Mouse (Mus musculus) adrenal gland, adult 2 months (tissue): ENCODE results near the gene Cox6a2. TPM values are rescaled to one million over a fixed set of nuclear protein-coding genes. Genes with fewer than 3 reads are reported as not detected.
"Not testable (repeated sequence)": the region's sequence is repeated elsewhere in the genome, so short reads cannot be mapped to it uniquely, and the experiment has no call there.

ENCODE experiments used
- DNase-seq: peaks from one replicate; pipeline ENCODE4 v3.0.0; 2021
- polyA plus RNA-seq: library from polyadenylated mRNA; depleted of rRNA; stranded (reverse); fragments of >200 nt; gene quantifications from 2 replicates; pipeline ENCODE4 v1.2.3, GENCODE M21; 2012; rRNA removed
- total RNA-seq, 2 experiments: library from RNA; stranded (reverse); gene quantifications; 2 replicates each; pipeline ENCODE4 v1.2.3; 2021

The Cox6a2 gene
- total and polyA plus RNA-seq, 3 experiments: 2.9 to 8.0 TPM; not detected in 1

GRCm38 (mm10) chr7:128234796-128235195 lies 28.6 kb upstream of the Cox6a2 start:
- no peak for DNase-seq

GRCm38 (mm10) chr7:128231741-128232140 lies 25.6 kb upstream of the Cox6a2 start:
- no peak for DNase-seq

GRCm38 (mm10) chr7:128220936-128221335 lies 14.7 kb upstream of the Cox6a2 start:
- no peak for DNase-seq

GRCm38 (mm10) chr7:128219952-128220351 lies 13.8 kb upstream of the Cox6a2 start:
- no peak for DNase-seq

- DNase-seq: no peak
These were observed 3.6 kb upstream of the Cox6a2 start for GRCm38 (mm10) chr7:128209826-128210225.

GRCm38 (mm10) chr7:128208187-128208586 lies 2.0 kb upstream of the Cox6a2 start:
- DNase-seq: peak; percentile 46

GRCm38 (mm10) chr7:128205695-128206094 lies 492 bp downstream of the Cox6a2 start:
- DNase-seq: no peak

GRCm38 (mm10) chr7:128204179-128204578 lies 2.0 kb downstream of the Cox6a2 start:
- DNase-seq: no peak

GRCm38 (mm10) chr7:128203071-128203470 lies 3.1 kb downstream of the Cox6a2 start:
- no peak for DNase-seq

GRCm38 (mm10) chr7:128201607-128202006 lies 4.6 kb downstream of the Cox6a2 start:
- DNase-seq: no peak

- no peak for DNase-seq
These were observed 24.5 kb downstream of the Cox6a2 start for GRCm38 (mm10) chr7:128181691-128182090.

- no peak for DNase-seq
These were observed 25.6 kb downstream of the Cox6a2 start for GRCm38 (mm10) chr7:128180546-128180945.

GRCm38 (mm10) chr7:128180126-128180525 lies 26.1 kb downstream of the Cox6a2 start:
- no peak for DNase-seq

- no peak for DNase-seq
These were observed 27.8 kb downstream of the Cox6a2 start for GRCm38 (mm10) chr7:128178385-128178784.

- peak; percentile 23 for DNase-seq
These were observed 36.2 kb downstream of the Cox6a2 start for GRCm38 (mm10) chr7:128169996-128170395.

GRCm38 (mm10) chr7:128166391-128166790 lies 39.8 kb downstream of the Cox6a2 start:
- no peak for DNase-seq

GRCm38 (mm10) chr7:128164001-128164400 lies 42.2 kb downstream of the Cox6a2 start:
- no peak for DNase-seq

- DNase-seq: not testable (repeated sequence)
These were observed 47.4 kb downstream of the Cox6a2 start for GRCm38 (mm10) chr7:128158688-128159354.

Other genes starting within 250 kb of the Cox6a2 start
- 100 to 1,000 TPM; 176 to 229 TPM for gene Fus, start 238.9 kb downstream of the Cox6a2 start, total RNA-seq
- 139 and 145 TPM in 2 replicates for gene Fus, start 238.9 kb downstream of the Cox6a2 start, polyA plus RNA-seq
- 1 to 10 TPM; 2.3 to 3.7 TPM for gene Pycard, start 212.5 kb downstream of the Cox6a2 start, total RNA-seq
- gene Pycard, start 212.5 kb downstream of the Cox6a2 start, polyA plus RNA-seq: 4.4 and 8.1 TPM in 2 replicates
- under 1 TPM in 1 of 2 experiments, not detected in 1; 0.17 TPM for gene Trim72, start 202.4 kb downstream of the Cox6a2 start, total RNA-seq
- gene Trim72, start 202.4 kb downstream of the Cox6a2 start, polyA plus RNA-seq: 0.16 and 0.29 TPM in 2 replicates
- 1 to 10 TPM; 5.5 to 9.1 TPM for gene Itgam, start 143.7 kb downstream of the Cox6a2 start, total RNA-seq
- 2.0 and 2.2 TPM in 2 replicates for gene Itgam, start 143.7 kb downstream of the Cox6a2 start, polyA plus RNA-seq
- not detected for gene Gm49368, start 143.7 kb downstream of the Cox6a2 start, total RNA-seq
- not detected in 2 replicates for gene Gm49368, start 143.7 kb downstream of the Cox6a2 start, polyA plus RNA-seq
- gene Itgax, start 76.8 kb downstream of the Cox6a2 start, total RNA-seq: 1 to 10 TPM; 1.4 to 2.4 TPM
- gene Itgax, start 76.8 kb downstream of the Cox6a2 start, polyA plus RNA-seq: 1.7 and 1.8 TPM in 2 replicates
- under 1 TPM in 1 of 2 experiments, not detected in 1; 0.07 TPM for gene Itgad, start 52.0 kb downstream of the Cox6a2 start, total RNA-seq
- 0.04 and 0.07 TPM in 2 replicates for gene Itgad, start 52.0 kb downstream of the Cox6a2 start, polyA plus RNA-seq
- gene Armc5, start 31.0 kb upstream of the Cox6a2 start, total RNA-seq: 10 to 100 TPM; 18.6 to 20.1 TPM
- 64.3 and 68.0 TPM in 2 replicates for gene Armc5, start 31.0 kb upstream of the Cox6a2 start, polyA plus RNA-seq
- gene 9130023H24Rik, start 31.6 kb upstream of the Cox6a2 start, total RNA-seq: 1 to 10 TPM; 5.1 to 8.7 TPM
- gene 9130023H24Rik, start 31.6 kb upstream of the Cox6a2 start, polyA plus RNA-seq: 1.4 TPM in 2 replicates
- 10 to 100 TPM; 24.0 to 30.2 TPM for gene Tgfb1i1, start 40.4 kb upstream of the Cox6a2 start, total RNA-seq
- gene Tgfb1i1, start 40.4 kb upstream of the Cox6a2 start, polyA plus RNA-seq: 35.1 and 35.8 TPM in 2 replicates
- under 1 TPM in 1 of 2 experiments, not detected in 1; 0.17 TPM for gene Slc5a2, start 59.3 kb upstream of the Cox6a2 start, total RNA-seq
- gene Slc5a2, start 59.3 kb upstream of the Cox6a2 start, polyA plus RNA-seq: not detected in 2 replicates
- 10 to 100 TPM; 28.6 to 33.0 TPM for gene BC017158, start 91.8 kb upstream of the Cox6a2 start, total RNA-seq
- 62.7 and 66.8 TPM in 2 replicates for gene BC017158, start 91.8 kb upstream of the Cox6a2 start, polyA plus RNA-seq
- 10 to 100 TPM; 10.5 to 23.8 TPM for gene Rgs10, start 212.4 kb upstream of the Cox6a2 start, total RNA-seq
- 9.1 and 11.9 TPM in 2 replicates for gene Rgs10, start 212.4 kb upstream of the Cox6a2 start, polyA plus RNA-seq